Mouse (Mus musculus): Measurements from ENCODE around the gene Crocc2.

Crocc2 gene

GRCm38 (mm10) chr1:93271751-93272150 lies 103.2 kb downstream of the Crocc2 start:
- no peak for DNase-seq (ENCODE audit: low spot score)

GRCm38 (mm10) chr1:93272409-93272821 lies 103.9 kb downstream of the Crocc2 start:
- DNase-seq (ENCODE audit: low spot score) = peak; percentile 26

GRCm38 (mm10) chr1:93275561-93275960 lies 107.0 kb downstream of the Crocc2 start:
- DNase-seq (ENCODE audit: low spot score) = no peak

- no peak for DNase-seq (ENCODE audit: low spot score)
Observed at GRCm38 (mm10) chr1:93277041-93277440, 108.5 kb downstream of the Crocc2 start.

Data from ovary, postnatal 14 days (tissue).